Mouse (Mus musculus): Measurements from ENCODE around the gene Skida1.

- TF ChIP-seq CTCF (IDR thresholded peaks at IDR 0.05; ENCODE audit: borderline replicate concordance, insufficient read depth, low read depth, low read length) (no peak), POLR2A (IDR thresholded peaks at IDR 0.05; ENCODE audit: borderline replicate concordance, insufficient read depth, low read length) (0 out of 2 replicates have a peak, but pooled peaks have one; percentile 12)
These were observed 1.8 kb downstream of the Skida1 start for GRCm38 (mm10) chr2:18046758-18047645.
